In genomic region chr13:34993085-34993484, GRCm38 (mm10) we compare ENCODE assay signal across 8 mouse cellular contexts. TPM values are rescaled to one million over a fixed set of nuclear protein-coding genes. Genes with fewer than 3 reads are reported as not detected.
DNase-seq lines count a peak whose midpoint lies in the region; ATAC-seq and TF ChIP-seq lines count a peak whose summit lies in the region.

No protein-coding gene starts in this region.

- 55% methylated on average over 4 of the region's 4 CpGs for WGBS in lung, embryonic 14.5 days
- WGBS in limb, embryonic 13.5 days = 79% methylated on average over 4 of the region's 4 CpGs
- 66% methylated on average over 4 of the region's 4 CpGs for WGBS in stomach, embryonic 14.5 days

- DNase-seq in lung, embryonic 14.5 days = no peak
- no peak for DNase-seq in lung, postnatal 14 days
- DNase-seq in frontal cortex, postnatal 25 days (ENCODE audit: low spot score in 2 of 2) = no peak
- DNase-seq in thymus, postnatal 10 days (ENCODE audit: low spot score in 2 of 2) = no peak
- no peak for DNase-seq in cerebellum, adult 9-11 months

- H3K4me2 ChIP-seq in lung, embryonic 14.5 days = peak overlapping the region; percentile 67
- peak overlapping the region; percentile 73 for H3K4me2 ChIP-seq in limb, embryonic 13.5 days (replicated peaks)
- peak overlapping the region; percentile 72 for H3K4me2 ChIP-seq in stomach, embryonic 14.5 days (replicated peaks; ENCODE audit: low read depth, low read length)

- peak overlapping the region; percentile 65 for H3K4me3 ChIP-seq in lung, embryonic 14.5 days (ENCODE audit: low read depth, low read length)
- H3K4me3 ChIP-seq in embryonic fibroblast, embryonic 13.5 days (ENCODE audit: insufficient read depth, low read length) = peak overlapping the region; percentile 59
- peak overlapping the region; percentile 73 for H3K4me3 ChIP-seq in limb, embryonic 13.5 days
- H3K4me3 ChIP-seq in stomach, embryonic 14.5 days (ENCODE audit: low read depth, low read length) = peak overlapping the region; percentile 70

- H3K27ac ChIP-seq in lung, embryonic 14.5 days (ENCODE audit: low read depth) = no peak overlapping the region
- 0 out of 2 replicates have a peak overlapping the region, but pooled peaks have one; percentile 44 for H3K27ac ChIP-seq in embryonic fibroblast, embryonic 13.5 days (ENCODE audit: insufficient read depth, low read length)
- no peak overlapping the region; the same call in 1 of the 2 replicates for H3K27ac ChIP-seq in limb, embryonic 13.5 days
- no peak overlapping the region for H3K27ac ChIP-seq in stomach, embryonic 14.5 days (ENCODE audit: low read length)

- peak overlapping the region; percentile 81 for H3K9ac ChIP-seq in lung, embryonic 14.5 days
- peak overlapping the region; percentile 91 for H3K9ac ChIP-seq in limb, embryonic 13.5 days
- peak overlapping the region; percentile 71 for H3K9ac ChIP-seq in stomach, embryonic 14.5 days (replicated peaks; ENCODE audit: low read depth, low read length)

- H3K9me3 ChIP-seq in lung, embryonic 14.5 days (ENCODE audit: low read depth, low read length) = no peaks in the 10 kb centered on the region
- no peaks in the 10 kb centered on the region for H3K9me3 ChIP-seq in limb, embryonic 13.5 days
- H3K9me3 ChIP-seq in stomach, embryonic 14.5 days (ENCODE audit: control insufficient read depth, low read depth, low read length) = no peaks in the 10 kb centered on the region

- TF ChIP-seq POLR2A in embryonic fibroblast, embryonic 13.5 days (IDR thresholded peaks at IDR 0.05; ENCODE audit: low read depth, low read length) = no peak

- H3K4me1 ChIP-seq in lung, embryonic 14.5 days (ENCODE audit: insufficient read depth) = no peaks in the 10 kb centered on the region
- H3K4me1 ChIP-seq in embryonic fibroblast, embryonic 13.5 days (ENCODE audit: control insufficient read depth, insufficient read depth, low read length) = peaks cover 7% of the 10 kb centered on the region
- H3K4me1 ChIP-seq in limb, embryonic 13.5 days = peaks cover 21% of the 10 kb centered on the region
- H3K4me1 ChIP-seq in stomach, embryonic 14.5 days (ENCODE audit: control insufficient read depth, insufficient read depth, low read length) = peaks cover 8% of the 10 kb centered on the region; the same call in 1 of the 2 replicates

- no peaks in the 10 kb centered on the region for H3K27me3 ChIP-seq in lung, embryonic 14.5 days (ENCODE audit: insufficient read depth, low read length)
- no peaks in the 10 kb centered on the region for H3K27me3 ChIP-seq in limb, embryonic 13.5 days
- no peaks in the 10 kb centered on the region for H3K27me3 ChIP-seq in stomach, embryonic 14.5 days (ENCODE audit: control insufficient read depth, insufficient read depth, low read length)

- ATAC-seq in lung, embryonic 14.5 days (ENCODE audit: insufficient read depth) = no peak
- ATAC-seq in limb, embryonic 13.5 days (ENCODE audit: low FRiP score, low read depth) = no peak
- no peak for ATAC-seq in stomach, embryonic 14.5 days (ENCODE audit: insufficient number of reproducible peaks, insufficient read depth, low FRiP score, low read depth)

- TF ChIP-seq CTCF in lung, embryonic 14.5 days (IDR thresholded peaks at IDR 0.05; ENCODE audit: low read depth) = no peak
- TF ChIP-seq CTCF in embryonic fibroblast, embryonic 13.5 days (IDR thresholded peaks at IDR 0.05; ENCODE audit: borderline replicate concordance, insufficient read depth, low read length) = no peak

- H3K36me3 ChIP-seq in lung, embryonic 14.5 days (ENCODE audit: insufficient read depth) = peaks cover 21% of the 10 kb centered on the region
- peaks cover 28% of the 10 kb centered on the region for H3K36me3 ChIP-seq in limb, embryonic 13.5 days
- H3K36me3 ChIP-seq in stomach, embryonic 14.5 days (ENCODE audit: control insufficient read depth, insufficient read depth, low read length) = peaks cover 17% of the 10 kb centered on the region

RNA-seq across cellular contexts. Expression of gene Eci3, which starts 29.5 kb away (rescaled TPM):
- 0.45 and 0.77 TPM in 2 replicates for polyA plus RNA-seq in lung, embryonic 14.5 days (2014; fragmentation: Nextera tagmentation; extraction: Ambion mirVana)
- not detected in 2 replicates for polyA plus RNA-seq in embryonic fibroblast, embryonic 13.5 days (2011; ENCODE audit: insufficient read length, low read depth, missing spikeins)
- polyA plus RNA-seq in limb, embryonic 13.5 days (2015; fragmentation: Nextera tagmentation; extraction: Ambion mirVana) = 1.00 and 1.4 TPM in 2 replicates
- 1.3 and 1.5 TPM in 2 replicates for polyA plus RNA-seq in stomach, embryonic 14.5 days (2014; fragmentation: Nextera tagmentation; extraction: Ambion mirVana)

RNA-seq across cellular contexts. Expression of gene Eci2, which starts 33.8 kb away (rescaled TPM):
- polyA plus RNA-seq in lung, embryonic 14.5 days (2014; fragmentation: Nextera tagmentation; extraction: Ambion mirVana) = 149 and 152 TPM in 2 replicates
- 68.0 and 78.9 TPM in 2 replicates for polyA plus RNA-seq in embryonic fibroblast, embryonic 13.5 days (2011; ENCODE audit: insufficient read length, low read depth, missing spikeins)
- polyA plus RNA-seq in limb, embryonic 13.5 days (2015; fragmentation: Nextera tagmentation; extraction: Ambion mirVana) = 159 and 169 TPM in 2 replicates
- polyA plus RNA-seq in stomach, embryonic 14.5 days (2014; fragmentation: Nextera tagmentation; extraction: Ambion mirVana) = 154 and 158 TPM in 2 replicates
